Mouse (Mus musculus): Measurements from ENCODE around the gene Zfp346. TPM values are rescaled to one million over a fixed set of nuclear protein-coding genes. Genes with fewer than 3 reads are reported as not detected.

Gene Zfp346
- 6.0 TPM for polyA plus RNA-seq (2015; fragmentation: Illumina TruSeq; extraction: RNeasy Lipid Tissue Mini Kit (QIAGEN cat#74804); ENCODE audit: insufficient read depth, low read depth, low replicate concordance)

GRCm38 (mm10) chr13:55105045-55105952, at the start of gene Zfp346:
Gene Zfp346, plus strand, starts transcription at chr13:55105311.

GRCm38 (mm10) chr13:55099726-55100478, 5.2 kb upstream of the Zfp346 start, which contains the start of gene Uimc1:
Gene Uimc1, minus strand, starts transcription at chr13:55100300.

GRCm38 (mm10) chr13:55133448-55133847, 28.3 kb downstream of the Zfp346 start, which contains the start of gene Gm17617:
Gene Gm17617, minus strand, starts transcription at chr13:55133548.

GRCm38 (mm10) chr13:55152621-55153415, 47.7 kb downstream of the Zfp346 start, which contains the start of gene Fgfr4:
Gene Fgfr4, plus strand, starts transcription at chr13:55152640.

Other genes starting within 250 kb of the Zfp346 start
- gene Unc5a, start 155.9 kb upstream of the Zfp346 start, polyA plus RNA-seq (2015; fragmentation: Illumina TruSeq; extraction: RNeasy Lipid Tissue Mini Kit (QIAGEN cat#74804); ENCODE audit: insufficient read depth, low read depth, low replicate concordance), result 4.2 TPM
- gene Hk3, start 83.9 kb upstream of the Zfp346 start, polyA plus RNA-seq (2015; fragmentation: Illumina TruSeq; extraction: RNeasy Lipid Tissue Mini Kit (QIAGEN cat#74804); ENCODE audit: insufficient read depth, low read depth, low replicate concordance), result 0.81 TPM
- gene Uimc1, start 5.0 kb upstream of the Zfp346 start, polyA plus RNA-seq (2015; fragmentation: Illumina TruSeq; extraction: RNeasy Lipid Tissue Mini Kit (QIAGEN cat#74804); ENCODE audit: insufficient read depth, low read depth, low replicate concordance), result 14.4 TPM
- not detected for gene Gm17617, start 28.2 kb downstream of the Zfp346 start, polyA plus RNA-seq (2015; fragmentation: Illumina TruSeq; extraction: RNeasy Lipid Tissue Mini Kit (QIAGEN cat#74804); ENCODE audit: insufficient read depth, low read depth, low replicate concordance)
- gene Fgfr4, start 47.3 kb downstream of the Zfp346 start, polyA plus RNA-seq (2015; fragmentation: Illumina TruSeq; extraction: RNeasy Lipid Tissue Mini Kit (QIAGEN cat#74804); ENCODE audit: insufficient read depth, low read depth, low replicate concordance), result 2.0 TPM
- gene Nsd1, start 104.5 kb downstream of the Zfp346 start, polyA plus RNA-seq (2015; fragmentation: Illumina TruSeq; extraction: RNeasy Lipid Tissue Mini Kit (QIAGEN cat#74804); ENCODE audit: insufficient read depth, low read depth, low replicate concordance), result 11.7 TPM
- 54.5 TPM for gene Prelid1, start 215.2 kb downstream of the Zfp346 start, polyA plus RNA-seq (2015; fragmentation: Illumina TruSeq; extraction: RNeasy Lipid Tissue Mini Kit (QIAGEN cat#74804); ENCODE audit: insufficient read depth, low read depth, low replicate concordance)
- gene Rab24, start 216.6 kb downstream of the Zfp346 start, polyA plus RNA-seq (2015; fragmentation: Illumina TruSeq; extraction: RNeasy Lipid Tissue Mini Kit (QIAGEN cat#74804); ENCODE audit: insufficient read depth, low read depth, low replicate concordance), result 52.6 TPM
- gene Mxd3, start 224.5 kb downstream of the Zfp346 start, polyA plus RNA-seq (2015; fragmentation: Illumina TruSeq; extraction: RNeasy Lipid Tissue Mini Kit (QIAGEN cat#74804); ENCODE audit: insufficient read depth, low read depth, low replicate concordance), result not detected